Mouse (Mus musculus) ovary, postnatal 14 days (tissue): ENCODE data around the gene Psma4.

Experiments used
- DNase-seq: peaks from one replicate; pipeline ENCODE4 v3.0.0; 2022; ENCODE audit warnings: low spot score

The Psma4 gene

DNA sequence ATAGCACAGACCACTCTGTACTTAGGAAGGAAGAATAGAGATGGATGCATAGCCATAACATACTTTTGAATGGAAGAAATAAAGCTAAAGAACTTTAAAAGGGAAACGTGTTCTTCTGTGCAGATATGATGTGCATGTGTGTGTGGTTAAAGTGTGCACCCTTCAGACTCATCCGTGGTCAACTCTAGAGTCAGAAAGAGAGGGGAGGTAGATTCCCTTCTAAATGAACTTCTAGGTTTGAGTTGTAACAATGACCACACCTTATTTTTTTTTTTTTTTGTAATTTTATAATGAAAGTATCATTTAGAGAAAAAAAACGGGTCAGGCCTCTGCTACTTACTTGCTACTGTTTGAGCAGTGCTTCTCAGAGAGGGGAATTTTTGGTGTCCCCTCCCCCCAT, 39.8 kb downstream of the Psma4 start:
- DNase-seq, result no peak

DNA sequence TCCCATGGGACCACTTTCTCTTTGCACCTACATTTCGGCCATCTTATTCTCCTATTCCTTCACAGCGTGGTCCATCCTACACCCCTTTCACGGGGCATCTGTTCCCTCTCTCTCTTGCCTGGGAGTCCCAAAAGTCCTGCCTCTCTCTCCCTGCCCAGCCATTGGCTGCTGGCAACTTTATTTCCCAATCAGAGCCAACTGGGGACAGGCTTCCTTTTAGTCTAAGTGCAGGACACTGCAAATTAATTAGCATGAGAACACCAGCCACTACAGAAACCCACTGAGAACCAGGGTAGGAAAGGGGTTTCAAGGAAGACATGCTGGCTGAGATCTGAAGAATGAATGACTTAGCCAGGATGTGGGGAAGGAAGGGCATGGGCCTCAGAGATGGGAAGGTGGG, 43.8 kb downstream of the Psma4 start:
- no peak for DNase-seq

DNA sequence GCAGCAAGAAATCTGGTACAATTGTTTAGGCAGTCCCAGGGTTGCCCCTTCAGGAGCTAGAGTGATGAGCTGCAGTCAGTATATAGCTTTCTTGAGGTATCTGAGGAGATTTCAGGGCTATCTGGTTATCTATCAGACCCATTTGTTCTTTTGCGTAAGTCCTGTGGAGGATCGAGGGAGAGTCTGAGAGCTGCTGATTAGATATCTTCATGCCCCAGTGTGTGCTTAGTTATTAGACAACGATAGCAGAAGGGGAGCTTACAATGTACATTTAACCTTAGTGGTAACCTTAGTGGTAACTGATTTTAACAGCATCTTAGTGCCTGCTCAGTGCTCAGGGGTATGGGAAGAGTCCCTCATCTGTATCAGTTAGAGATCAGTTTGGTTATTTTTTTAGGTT, 45.1 kb downstream of the Psma4 start:
- DNase-seq, result no peak

DNA sequence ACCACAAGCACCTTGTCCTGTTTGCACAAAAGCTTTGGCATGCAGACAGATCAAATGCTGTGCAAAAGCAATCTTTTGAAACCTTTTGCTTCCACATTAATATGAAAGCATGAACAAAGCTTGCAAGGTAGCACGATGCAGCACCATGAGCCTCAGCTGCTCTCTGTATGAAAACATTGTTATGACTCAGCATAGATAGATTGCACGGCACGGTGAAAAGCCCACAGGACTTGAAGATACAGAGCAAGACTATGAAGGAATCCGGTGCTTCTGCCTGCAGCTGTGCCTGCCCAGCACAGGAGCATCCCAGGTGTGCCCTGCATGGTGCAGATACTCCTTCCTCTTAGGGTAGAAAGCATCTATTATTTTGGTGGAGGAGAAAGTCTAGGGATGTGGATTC, 53.0 kb downstream of the Psma4 start:
- DNase-seq, result no peak
